Mouse (Mus musculus) left cerebral cortex, adult 8-10 months (tissue): ENCODE results near the gene Stk11. TPM values are rescaled to one million over a fixed set of nuclear protein-coding genes. Genes with fewer than 3 reads are reported as not detected.

Experiments used
- DNase-seq, 2 experiments: peaks; one replicate each; pipeline ENCODE4 v3.0.0; 2022; ENCODE audit warnings: low spot score in 2 of 2
- total RNA-seq, 4 experiments: library from RNA; stranded (reverse); gene quantifications; 2 replicates each; pipeline ENCODE4 v1.2.4; 2022

The Stk11 gene
- total RNA-seq, 4 experiments from 2014 or later: 102 to 111 (median 109) TPM

DNA sequence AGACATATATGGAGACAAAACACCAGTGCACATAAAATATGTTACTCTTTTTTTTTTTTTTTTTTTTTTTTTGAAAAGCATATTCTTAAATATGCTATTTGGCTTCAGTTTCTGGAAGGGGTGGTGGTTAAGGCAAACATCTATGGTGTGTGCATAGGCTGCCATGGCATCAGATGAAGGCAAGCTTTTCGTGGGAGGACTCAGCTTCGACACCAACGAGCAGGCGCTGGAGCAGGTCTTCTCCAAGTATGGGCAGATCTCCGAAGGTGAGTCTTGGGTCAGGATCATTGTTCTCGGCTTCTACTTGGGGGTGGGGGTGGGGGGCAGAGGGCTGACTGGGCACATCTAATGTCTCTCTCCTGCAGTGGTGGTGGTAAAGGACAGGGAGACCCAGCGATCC, 54.0 kb downstream of the Stk11 start:
- DNase-seq: no peak

- no peak for DNase-seq
Observed at GRCm38 (mm10) chr10:80170052-80170451, 54.4 kb downstream of the Stk11 start.

DNA sequence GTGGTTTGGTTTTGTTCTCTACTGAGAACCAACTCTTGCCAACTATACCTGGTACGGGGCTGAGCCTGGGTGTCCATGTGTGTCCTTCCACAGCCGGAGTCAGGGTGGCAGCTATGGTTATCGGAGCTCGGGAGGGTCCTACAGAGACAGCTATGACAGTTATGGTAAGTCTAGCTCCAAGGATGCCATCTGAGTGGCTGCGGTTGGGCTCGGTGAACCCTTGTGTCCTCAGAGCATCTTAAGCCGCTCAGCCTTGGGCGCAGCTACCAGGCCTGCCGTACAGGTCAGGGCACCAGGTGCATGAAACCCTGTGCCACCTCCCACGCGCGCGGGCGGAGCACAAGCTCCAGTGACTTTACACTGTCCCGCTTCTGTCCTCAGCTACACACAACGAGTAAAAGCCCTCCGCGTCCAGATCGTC, 55.0 kb downstream of the Stk11 start:
- DNase-seq: no peak

DNA sequence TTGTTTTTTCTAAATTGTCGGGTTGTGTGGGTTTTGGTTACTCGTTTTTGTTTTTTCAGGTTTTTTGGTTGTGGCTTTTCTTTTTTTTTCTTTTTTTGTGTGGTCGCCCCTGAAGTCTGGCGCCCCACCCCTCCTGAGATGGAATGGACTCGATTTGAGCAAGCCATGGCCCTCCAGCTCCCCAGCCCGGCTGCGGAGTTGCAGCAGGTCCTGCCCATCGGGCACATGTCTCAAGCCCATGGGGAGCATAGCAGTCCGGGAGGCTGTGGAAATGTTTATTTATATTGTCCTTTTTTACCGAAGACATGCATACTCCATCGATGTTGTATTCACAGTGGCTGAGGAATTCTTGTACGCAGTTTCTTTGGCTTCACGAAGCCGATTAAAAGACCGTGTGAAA, 55.6 kb downstream of the Stk11 start:
- DNase-seq: no peak

GRCm38 (mm10) chr10:80171760-80172526, 56.3 kb downstream of the Stk11 start:
- DNase-seq: no peak

DNA sequence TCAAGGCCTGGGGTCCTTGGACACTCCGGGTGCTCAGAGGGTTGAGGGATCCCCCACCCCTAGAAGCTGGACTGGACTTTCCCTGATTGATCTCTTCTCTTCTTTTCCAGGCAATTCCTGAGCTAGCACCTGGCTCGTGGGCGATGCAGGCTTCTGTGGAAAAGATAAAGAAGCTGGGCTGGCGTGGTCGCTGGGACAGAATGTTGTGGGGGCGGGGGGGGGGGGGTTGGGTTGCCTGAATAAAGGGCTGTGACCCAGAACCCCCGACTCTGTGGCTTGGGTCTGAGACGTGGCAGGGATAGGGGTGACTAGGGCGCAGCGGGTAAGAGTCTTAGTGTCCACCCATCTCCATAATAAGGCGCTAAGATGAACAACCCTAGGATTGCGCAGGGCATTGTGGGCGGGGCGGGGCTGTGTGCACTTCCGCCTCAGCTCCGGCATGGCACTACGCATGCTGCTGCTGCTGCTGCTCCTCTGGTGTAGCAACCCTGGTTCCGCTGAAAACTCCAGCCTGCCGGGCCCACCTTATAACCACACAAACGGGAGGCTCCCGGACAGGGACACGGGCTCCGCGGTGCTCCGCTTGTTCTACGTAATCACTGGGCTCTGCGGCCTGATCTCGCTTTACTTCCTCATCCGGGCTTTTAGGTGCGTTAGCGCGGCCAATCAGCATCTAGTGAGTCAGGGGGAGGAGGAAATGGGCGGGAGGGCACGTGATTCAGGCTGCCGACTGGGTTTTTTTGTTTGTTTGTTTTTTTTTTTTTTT, 57.1 kb downstream of the Stk11 start, which contains the start of gene 1600002K03Rik:
1600002K03Rik (plus strand) TSS at position 418 of the 766 bp plus-strand sequence.
- peak; percentile 86 to 89 for DNase-seq

DNA sequence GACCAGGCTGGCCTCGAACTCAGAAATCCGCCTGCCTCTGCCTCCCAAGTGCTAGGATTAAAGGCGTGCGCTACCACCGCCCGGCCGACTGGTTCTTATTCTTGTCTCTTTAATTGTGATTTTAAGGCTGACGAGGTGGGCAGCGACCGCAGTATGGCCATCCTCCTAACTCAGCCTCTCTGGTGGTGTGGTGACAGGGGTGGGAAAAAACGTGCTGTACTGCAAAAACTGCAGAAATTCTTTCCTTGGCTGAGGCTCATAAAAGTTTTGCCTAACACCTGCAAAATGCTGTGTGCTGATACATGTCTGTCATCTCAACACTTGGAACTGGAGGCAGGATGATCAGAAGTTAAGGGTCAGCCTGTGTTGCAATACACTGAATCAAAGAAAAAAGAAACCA, 57.8 kb downstream of the Stk11 start:
- DNase-seq: no peak

DNA sequence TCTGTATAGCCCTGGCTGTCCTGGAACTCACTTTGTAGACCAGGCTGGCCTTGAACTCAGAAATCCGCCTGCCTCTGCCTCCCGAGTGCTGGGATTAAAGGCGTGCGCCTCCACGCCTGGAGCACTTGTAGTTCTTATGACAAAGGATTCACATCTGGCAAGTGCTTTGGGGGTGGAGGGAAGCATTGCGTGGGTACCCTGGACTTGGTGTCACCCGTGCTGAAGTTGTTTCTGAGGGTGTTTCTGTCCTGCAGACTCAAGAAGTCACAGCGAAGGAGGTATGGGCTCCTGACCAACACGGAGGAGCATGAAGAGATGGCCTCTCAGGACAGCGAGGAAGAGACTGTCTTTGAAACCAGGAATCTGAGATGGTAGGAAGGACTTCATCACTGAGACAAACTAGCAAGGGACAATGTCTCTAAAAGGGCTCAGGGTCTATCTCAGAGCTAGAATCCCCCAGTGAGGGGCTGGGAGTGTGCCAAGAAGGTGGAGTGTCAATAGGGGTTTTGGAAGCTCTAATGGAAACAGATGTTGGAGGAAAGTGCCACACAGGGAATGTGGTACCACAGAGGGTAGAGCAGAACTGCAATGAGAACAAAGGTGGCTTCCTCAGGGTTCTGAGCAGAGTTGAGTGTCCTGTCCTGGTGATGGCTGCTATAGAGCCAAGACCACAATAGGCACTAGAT, 58.5 kb downstream of the Stk11 start:
- DNase-seq: no peak

- no peak for DNase-seq
Observed at GRCm38 (mm10) chr10:80174705-80175104, 59.1 kb downstream of the Stk11 start.

GRCm38 (mm10) chr10:80175536-80176269, 60.1 kb downstream of the Stk11 start:
- DNase-seq: no peak

GRCm38 (mm10) chr10:80176270-80176834, 60.7 kb downstream of the Stk11 start:
- no peak for DNase-seq

DNA sequence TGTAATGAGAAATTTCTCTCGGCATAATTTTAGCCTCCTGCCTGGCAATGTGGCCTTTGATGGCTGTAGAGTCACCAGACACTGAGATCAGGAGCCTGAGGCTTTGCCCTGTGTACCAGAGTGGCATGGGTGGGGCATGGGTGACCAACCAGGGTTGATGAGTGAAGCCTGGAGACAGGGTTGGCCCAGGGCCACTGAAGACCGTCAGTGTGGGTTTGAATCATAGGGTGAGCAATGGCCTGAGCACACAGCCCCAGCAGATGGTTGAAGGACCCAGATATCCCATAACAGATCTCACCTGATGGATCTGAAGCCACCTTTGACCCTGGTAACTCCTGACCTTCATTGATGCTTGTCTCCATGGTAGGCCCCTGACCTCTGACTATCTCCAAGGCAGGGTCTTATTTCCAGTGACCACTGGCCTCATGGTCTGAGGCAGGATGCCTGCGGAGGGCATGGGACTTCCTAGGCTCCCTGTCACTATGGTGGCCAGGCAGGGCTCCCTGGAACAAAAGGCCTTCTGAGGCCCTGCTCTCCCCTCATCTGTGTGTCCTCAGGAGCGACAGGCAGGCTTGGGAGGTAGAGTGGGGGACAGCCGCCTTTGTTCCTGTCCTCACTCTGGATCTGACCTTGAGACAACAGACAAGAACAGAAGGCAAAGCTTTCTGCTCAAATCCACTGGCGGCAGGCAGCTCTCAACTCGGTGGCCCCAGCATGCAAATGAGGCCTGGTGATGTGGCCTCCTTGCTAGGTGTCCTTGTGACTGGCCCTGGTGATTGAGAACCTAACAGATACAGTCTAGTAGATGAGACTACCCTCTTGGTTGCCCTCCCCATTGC, 62.1 kb downstream of the Stk11 start:
- DNase-seq: no peak

GRCm38 (mm10) chr10:80179068-80180051, 63.8 kb downstream of the Stk11 start, which contains the start of gene Efna2:
Gene Efna2, plus strand, starts transcription at chr10:80179482.
- DNase-seq: no peak

Other genes with a start within 250 kb of the Stk11 start
- gene Prtn3, start 241.3 kb upstream of the Stk11 start, total RNA-seq: 1 to 10 TPM; 2.4 to 3.2 (median 2.7) TPM
- 10 to 100 TPM; 49.7 to 56.0 (median 52.7) TPM for gene Plppr3, start 241.2 kb upstream of the Stk11 start, total RNA-seq
- not detected for gene Elane, start 229.6 kb upstream of the Stk11 start, total RNA-seq
- not detected for gene Cfd, start 224.9 kb upstream of the Stk11 start, total RNA-seq
- gene Med16, start 206.9 kb upstream of the Stk11 start, total RNA-seq: 10 to 100 TPM; 51.9 to 68.0 (median 61.4) TPM
- not detected for gene Gm26602, start 204.9 kb upstream of the Stk11 start, total RNA-seq
- 1 to 10 TPM; 5.8 to 8.3 (median 6.4) TPM for gene Kiss1r, start 198.8 kb upstream of the Stk11 start, total RNA-seq
- gene R3hdm4, start 194.6 kb upstream of the Stk11 start, total RNA-seq: 100 to 1,000 TPM; 312 to 357 (median 346) TPM
- 1 to 10 TPM; 5.0 to 7.8 (median 7.5) TPM for gene Arid3a, start 188.8 kb upstream of the Stk11 start, total RNA-seq
- gene Wdr18, start 155.7 kb upstream of the Stk11 start, total RNA-seq: 10 to 100 TPM; 38.5 to 48.2 (median 44.6) TPM
- gene Grin3b, start 145.1 kb upstream of the Stk11 start, total RNA-seq: under 1 TPM; 0.23 to 0.30 (median 0.24) TPM
- gene Tmem259, start 131.5 kb upstream of the Stk11 start, total RNA-seq: 100 to 1,000 TPM; 105 to 117 (median 113) TPM
- gene Cnn2, start 127.2 kb upstream of the Stk11 start, total RNA-seq: 1 to 10 TPM; 5.4 to 6.7 (median 6.3) TPM
- 10 to 100 TPM; 11.0 to 12.3 (median 12.0) TPM for gene Abca7, start 119.3 kb upstream of the Stk11 start, total RNA-seq
- 1 to 10 TPM; 3.6 to 9.6 (median 6.0) TPM for gene Arhgap45, start 99.2 kb upstream of the Stk11 start, total RNA-seq
- 10 to 100 TPM; 64.7 to 80.4 (median 72.9) TPM for gene Polr2e, start 76.0 kb upstream of the Stk11 start, total RNA-seq
- 100 to 1,000 TPM; 472 to 551 (median 538) TPM for gene Gpx4, start 68.6 kb upstream of the Stk11 start, total RNA-seq
- 10 to 100 TPM; 16.2 to 32.0 (median 20.3) TPM for gene Sbno2, start 10.2 kb upstream of the Stk11 start, total RNA-seq
- gene Atp5d, start 22.8 kb downstream of the Stk11 start, total RNA-seq: 100 to 1,000 TPM; 306 to 342 (median 330) TPM
- gene Cbarp, start 25.0 kb downstream of the Stk11 start, total RNA-seq: 100 to 1,000 TPM; 328 to 363 (median 358) TPM
- 10 to 100 TPM; 48.5 to 76.4 (median 64.1) TPM for gene Midn, start 32.5 kb downstream of the Stk11 start, total RNA-seq
- 100 to 1,000 TPM; 124 to 159 (median 143) TPM for gene Cirbp, start 50.2 kb downstream of the Stk11 start, total RNA-seq
- 1 to 10 TPM; 4.1 to 6.0 (median 5.5) TPM for gene 1600002K03Rik, start 57.1 kb downstream of the Stk11 start, total RNA-seq
- 1 to 10 TPM; 6.8 to 9.1 (median 7.7) TPM for gene Efna2, start 63.7 kb downstream of the Stk11 start, total RNA-seq
- 10 to 100 TPM; 41.9 to 51.7 (median 44.1) TPM for gene Mum1, start 110.6 kb downstream of the Stk11 start, total RNA-seq
- gene Ndufs7, start 133.3 kb downstream of the Stk11 start, total RNA-seq: 100 to 1,000 TPM; 214 to 225 (median 218) TPM
- 10 to 100 TPM; 28.8 to 33.6 (median 31.1) TPM for gene Gamt, start 145.2 kb downstream of the Stk11 start, total RNA-seq
- gene Dazap1, start 145.7 kb downstream of the Stk11 start, total RNA-seq: 10 to 100 TPM; 76.4 to 90.1 (median 83.5) TPM
- 1,000 to 10,000 TPM in 1 of 4 experiments, 100 to 1,000 TPM in 3; 922 to 1,007 (median 961) TPM for gene Rps15, start 176.7 kb downstream of the Stk11 start, total RNA-seq
- 100 to 1,000 TPM; 107 to 125 (median 116) TPM for gene Apc2, start 180.2 kb downstream of the Stk11 start, total RNA-seq
- gene 2310011J03Rik, start 204.7 kb downstream of the Stk11 start, total RNA-seq: 10 to 100 TPM; 25.7 to 29.0 (median 27.3) TPM
- 10 to 100 TPM in 1 of 4 experiments, 1 to 10 TPM in 3; 6.7 to 10.2 (median 8.3) TPM for gene Pcsk4, start 213.7 kb downstream of the Stk11 start, total RNA-seq
- 10 to 100 TPM; 12.0 to 14.8 (median 13.6) TPM for gene Reep6, start 214.2 kb downstream of the Stk11 start, total RNA-seq
- 10 to 100 TPM; 10.7 to 12.1 (median 11.5) TPM for gene Adamtsl5, start 232.6 kb downstream of the Stk11 start, total RNA-seq
- 10 to 100 TPM; 27.8 to 29.4 (median 28.7) TPM for gene Plk5, start 240.7 kb downstream of the Stk11 start, total RNA-seq